Mouse (Mus musculus) cerebellum, postnatal 14 days (tissue): Measurements from ENCODE around the gene Trim80.
"Not testable (repeated sequence)": the region's sequence is repeated elsewhere in the genome, so short reads cannot be mapped to it uniquely, and the experiment has no call there.

Experiments
- DNase-seq, 2 experiments: peaks; one replicate each; pipeline ENCODE4 v3.0.0; 2021; ENCODE audit warnings: mixed read lengths in 2 of 2

Trim80 gene

DNA sequence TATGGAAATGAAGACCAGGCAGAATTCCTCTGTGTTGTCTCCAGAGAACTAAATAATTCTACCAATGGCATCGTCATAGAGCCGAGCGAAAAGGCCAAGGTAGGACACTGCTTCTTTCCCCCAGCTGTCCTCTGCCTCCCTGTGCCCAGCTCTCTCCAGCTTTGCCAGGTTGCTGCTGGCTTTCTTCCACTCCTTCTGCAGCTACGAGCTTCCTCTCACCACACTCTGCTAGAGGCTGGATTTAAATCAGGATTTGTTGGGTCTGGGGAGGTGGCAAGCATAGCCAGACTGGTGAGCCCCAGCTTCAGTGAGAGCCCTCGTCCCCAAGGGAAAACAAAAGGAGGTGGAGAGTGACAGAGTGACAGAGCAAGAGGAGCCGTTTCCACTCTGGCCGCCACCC, 11.0 kb upstream of the Trim80 start:
- peak; percentile 69 to 84 for DNase-seq

DNA sequence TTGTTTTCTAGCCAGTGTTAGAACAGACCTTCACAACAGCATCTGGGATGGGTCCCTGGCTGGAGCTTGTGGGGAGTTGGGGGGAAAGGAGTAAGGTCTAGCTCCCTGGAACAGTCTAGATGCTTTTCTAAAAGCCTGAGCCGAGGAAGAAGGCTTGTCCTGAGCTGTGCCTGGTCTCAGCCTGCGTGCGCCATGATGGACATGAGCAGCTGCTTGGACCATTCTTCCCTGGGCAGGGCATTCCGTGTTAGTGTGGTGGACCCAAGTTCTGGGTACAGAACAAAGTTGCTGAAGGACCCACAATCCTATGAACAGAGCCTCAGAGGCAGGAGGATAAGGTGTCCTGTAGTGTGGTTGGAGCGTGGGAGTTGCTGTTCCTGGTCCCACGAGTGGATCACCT, 9.8 kb upstream of the Trim80 start:
- no peak for DNase-seq

- no peak for DNase-seq
Observed at GRCm38 (mm10) chr11:115432814-115433213, 7.5 kb upstream of the Trim80 start.

GRCm38 (mm10) chr11:115433342-115433741, 7.0 kb upstream of the Trim80 start:
- DNase-seq, result no peak

GRCm38 (mm10) chr11:115435596-115436337, 4.6 kb upstream of the Trim80 start:
- DNase-seq, result peak; percentile 77 to 81

DNA sequence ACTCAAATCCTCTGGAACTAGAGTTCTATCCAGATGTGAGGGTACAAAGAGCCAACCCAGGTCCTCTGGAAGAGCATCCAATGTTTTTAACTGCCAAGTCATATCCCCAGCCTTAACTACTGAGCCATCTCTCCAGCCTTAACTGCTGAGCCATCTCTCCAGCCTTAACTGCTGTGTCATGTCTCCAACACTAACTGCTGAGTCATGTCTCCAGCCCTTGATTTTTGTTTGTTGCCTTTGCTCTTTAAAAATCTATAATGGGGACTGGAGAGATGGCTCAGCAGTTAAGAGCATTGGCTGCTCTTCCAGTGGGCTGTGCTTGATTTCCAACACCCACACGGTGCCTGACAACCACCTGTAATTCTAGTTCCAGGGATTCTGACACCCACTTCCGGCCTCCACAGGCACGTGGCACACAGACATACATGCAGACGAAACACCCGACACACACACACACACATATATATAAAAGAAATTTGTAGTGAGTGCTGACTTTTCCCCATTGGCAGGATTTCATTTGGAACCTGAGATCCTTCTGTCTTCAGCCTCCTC, 2.7 kb upstream of the Trim80 start:
- no peak for DNase-seq

DNA sequence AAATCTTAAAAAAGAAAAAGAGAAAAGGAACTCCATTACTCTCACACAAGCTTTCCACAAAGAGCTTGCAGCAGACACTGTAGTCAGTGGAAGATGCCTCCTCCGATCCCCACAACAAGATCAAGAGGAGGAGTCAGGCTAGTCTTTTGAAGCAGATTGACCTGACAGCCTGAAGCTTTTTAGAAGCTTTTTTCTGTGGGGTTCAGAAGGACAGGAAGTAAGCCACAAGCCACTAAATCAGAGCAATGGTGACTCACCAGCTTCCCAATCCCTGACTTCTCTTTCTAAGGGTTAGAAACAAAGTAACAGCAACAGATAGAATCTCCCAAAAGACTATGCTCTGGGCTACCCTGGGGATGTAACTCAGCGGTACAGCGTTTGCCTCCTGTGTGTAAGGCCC, 1.0 kb upstream of the Trim80 start:
- no peak for DNase-seq

GRCm38 (mm10) chr11:115441417-115441816, 1.1 kb downstream of the Trim80 start:
- no peak for DNase-seq

GRCm38 (mm10) chr11:115446906-115447305, 6.6 kb downstream of the Trim80 start:
- DNase-seq, result no peak

- no peak for DNase-seq
Observed at GRCm38 (mm10) chr11:115447321-115447885, 7.1 kb downstream of the Trim80 start.

DNA sequence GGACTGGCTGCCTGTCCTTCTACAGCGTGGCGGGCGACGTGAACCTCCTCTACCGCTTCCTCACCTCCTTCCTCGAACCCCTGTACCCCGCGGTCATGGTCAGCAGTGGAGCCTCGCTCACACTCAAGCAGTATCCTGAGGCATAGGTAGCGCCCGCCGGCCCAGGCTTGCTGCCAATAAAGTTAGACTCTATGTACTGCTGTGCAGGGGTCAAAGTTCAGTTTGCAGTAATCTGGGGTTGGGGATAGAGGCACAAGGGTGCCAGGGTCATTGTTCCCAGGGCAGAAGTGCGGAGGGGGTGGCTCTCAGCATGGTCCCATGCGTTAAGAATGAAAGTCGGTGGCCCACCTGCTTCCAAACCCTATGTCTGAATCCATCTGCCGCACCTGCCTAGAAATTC, 7.7 kb downstream of the Trim80 start:
- DNase-seq, result no peak

DNA sequence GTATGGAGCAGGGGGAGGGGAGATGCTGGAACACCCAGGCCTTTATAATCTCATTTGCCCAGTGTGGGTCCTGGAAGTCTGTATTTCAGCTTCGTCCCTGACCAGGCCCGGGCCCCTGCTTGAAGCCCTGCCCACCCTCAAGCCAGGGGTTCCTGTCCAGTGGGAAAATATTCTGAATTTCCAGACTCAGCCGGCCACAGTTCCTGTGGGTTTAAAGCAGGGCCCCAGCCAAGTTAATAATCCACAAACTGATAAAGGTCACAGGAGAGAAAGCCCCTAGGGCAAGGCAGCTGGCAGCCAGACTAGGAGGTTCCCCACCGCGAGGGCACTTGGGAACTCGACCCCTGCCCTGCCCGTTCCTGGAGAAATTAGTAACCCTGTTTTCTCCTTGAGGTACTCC, 8.7 kb downstream of the Trim80 start:
- DNase-seq, result no peak

DNA sequence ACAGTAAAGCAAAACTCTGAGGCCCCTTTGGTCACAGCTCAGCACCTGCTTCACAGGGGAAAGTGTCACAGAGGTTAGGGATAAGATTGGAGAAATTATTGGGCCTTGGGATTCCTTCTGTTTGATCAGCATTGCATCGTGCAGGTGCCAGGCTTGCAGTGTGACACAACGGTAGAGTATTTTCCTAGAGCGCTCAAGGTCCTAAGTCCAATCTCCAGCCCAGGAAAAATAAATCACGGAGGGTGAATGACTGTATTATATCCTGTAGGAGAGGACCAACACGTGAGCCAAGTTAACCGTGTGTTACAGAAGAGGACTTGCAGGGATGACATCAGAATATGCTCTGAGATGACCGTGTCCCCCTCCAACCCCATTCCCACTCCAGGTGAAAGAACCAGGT, 9.8 kb downstream of the Trim80 start:
- no peak for DNase-seq

DNA sequence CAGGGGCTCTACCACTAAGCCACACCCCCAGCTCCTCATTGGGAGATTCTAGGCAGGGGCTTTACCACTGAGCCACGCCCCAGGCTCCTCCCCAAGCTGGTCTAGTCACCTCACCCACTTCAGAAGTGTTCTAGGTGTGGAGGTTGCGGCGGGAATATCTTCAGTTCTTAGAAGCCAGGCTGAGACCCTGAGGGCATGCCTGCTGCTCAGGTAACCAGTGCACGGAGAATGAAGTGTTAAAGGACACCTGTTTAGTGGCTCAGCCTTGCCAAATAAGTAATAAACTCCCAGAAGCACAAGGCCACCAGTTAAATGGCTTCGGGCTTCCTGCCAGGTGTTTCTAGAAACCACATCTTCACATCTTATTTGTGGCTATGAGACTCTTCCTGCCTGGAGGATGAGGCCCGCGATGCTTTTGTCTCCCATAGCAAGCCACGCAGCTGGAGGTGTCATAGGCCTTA, 11.5 kb downstream of the Trim80 start:
- no peak for DNase-seq

- DNase-seq, result no peak
Observed at GRCm38 (mm10) chr11:115452281-115452860, 12.0 kb downstream of the Trim80 start.

GRCm38 (mm10) chr11:115453306-115453705, 13.0 kb downstream of the Trim80 start:
- DNase-seq, result no peak

GRCm38 (mm10) chr11:115454822-115455221, 14.5 kb downstream of the Trim80 start:
- not testable (repeated sequence) for DNase-seq

DNA sequence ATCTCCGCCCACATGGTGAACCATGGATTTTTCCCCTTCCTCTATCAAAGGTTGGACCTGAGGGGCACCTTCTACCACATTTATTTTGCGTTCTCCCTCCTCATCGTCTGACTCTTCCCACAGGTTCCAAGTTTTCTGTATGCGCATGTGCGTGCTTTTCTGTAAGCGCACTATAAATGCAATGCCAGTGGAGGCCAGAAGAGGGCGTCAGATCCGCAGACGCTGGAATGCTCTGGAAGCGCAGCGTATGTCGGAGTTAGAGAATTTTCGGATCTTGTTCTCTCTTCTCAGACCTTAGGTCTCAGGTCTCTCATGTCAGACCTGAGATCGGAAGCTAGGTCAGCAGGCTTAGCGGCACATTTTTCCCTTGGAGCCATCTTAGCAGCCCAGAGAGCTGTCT, 15.3 kb downstream of the Trim80 start:
- DNase-seq, result no peak

DNA sequence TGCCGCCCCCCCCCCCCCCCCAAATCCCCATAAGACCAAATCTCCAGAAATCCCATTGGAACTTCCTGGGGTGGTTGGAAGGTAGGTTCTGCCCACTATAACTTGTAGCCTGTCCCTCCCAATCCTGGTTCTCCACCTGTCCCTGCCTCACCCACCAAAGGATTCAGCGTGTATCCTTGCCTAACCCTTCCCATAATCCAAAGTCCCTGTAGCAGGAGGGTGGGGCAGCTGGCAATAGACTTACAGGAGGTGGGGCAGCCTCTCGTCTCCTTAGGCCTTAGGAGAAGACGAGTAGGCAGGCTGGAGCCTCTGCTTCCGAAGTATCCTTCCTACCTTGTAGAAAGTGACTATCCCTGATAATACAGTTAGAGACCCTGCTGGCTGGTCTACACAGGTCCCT, 15.8 kb downstream of the Trim80 start:
- DNase-seq, result no peak

- no peak for DNase-seq
Observed at GRCm38 (mm10) chr11:115457405-115457804, 17.1 kb downstream of the Trim80 start.

- no peak for DNase-seq
Observed at GRCm38 (mm10) chr11:115460976-115461375, 20.6 kb downstream of the Trim80 start.

DNA sequence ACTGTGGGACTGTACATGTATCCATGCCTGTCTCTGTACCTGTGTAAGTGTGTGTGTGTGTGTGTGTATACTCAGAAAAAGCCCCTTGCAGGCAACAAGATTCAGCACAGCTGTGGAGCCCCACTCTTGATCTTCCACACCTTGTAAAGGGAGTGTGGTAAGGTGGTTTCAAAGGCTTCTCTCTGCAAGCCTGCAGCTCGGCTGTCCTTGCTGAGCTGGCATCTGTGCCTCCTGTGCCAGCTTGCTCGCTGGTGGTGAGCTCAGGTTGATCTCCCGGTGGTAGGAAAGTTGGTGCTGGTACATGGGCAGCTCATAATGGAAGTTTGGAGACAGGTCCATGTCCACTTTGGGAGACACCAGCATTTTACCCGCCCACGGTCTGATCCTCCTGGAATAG, 21.5 kb downstream of the Trim80 start:
- no peak for DNase-seq

GRCm38 (mm10) chr11:115462243-115462891, 22.0 kb downstream of the Trim80 start, which contains the start of gene Slc16a5:
TSS of gene Slc16a5 (plus strand) at chr11:115462474.
- DNase-seq, result peak in 1 of 2 experiments; percentile 56
